Mouse (Mus musculus): Measurements from ENCODE around the gene Prickle1.

Gene Prickle1

DNA sequence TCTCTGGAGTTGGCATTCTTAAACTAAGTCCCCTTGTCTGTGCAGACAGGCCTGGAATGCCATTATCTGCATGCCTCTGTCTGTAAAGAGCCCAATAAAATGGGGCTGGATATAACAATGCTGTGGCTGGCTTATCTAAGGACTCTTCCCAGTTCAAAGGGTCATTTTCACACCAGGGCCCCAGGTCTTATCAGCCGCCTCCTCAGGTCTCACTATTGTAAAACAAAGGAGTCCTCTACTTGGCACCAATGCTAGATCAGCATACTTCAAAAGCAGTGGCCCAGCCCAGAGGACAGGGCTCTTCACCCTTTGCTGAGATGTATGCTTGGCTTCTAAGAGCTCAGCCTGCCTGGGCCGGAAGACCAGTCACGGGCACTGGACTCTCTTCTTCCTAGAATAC, 56.3 kb downstream of the Prickle1 start:
- no peak for DNase-seq

DNA sequence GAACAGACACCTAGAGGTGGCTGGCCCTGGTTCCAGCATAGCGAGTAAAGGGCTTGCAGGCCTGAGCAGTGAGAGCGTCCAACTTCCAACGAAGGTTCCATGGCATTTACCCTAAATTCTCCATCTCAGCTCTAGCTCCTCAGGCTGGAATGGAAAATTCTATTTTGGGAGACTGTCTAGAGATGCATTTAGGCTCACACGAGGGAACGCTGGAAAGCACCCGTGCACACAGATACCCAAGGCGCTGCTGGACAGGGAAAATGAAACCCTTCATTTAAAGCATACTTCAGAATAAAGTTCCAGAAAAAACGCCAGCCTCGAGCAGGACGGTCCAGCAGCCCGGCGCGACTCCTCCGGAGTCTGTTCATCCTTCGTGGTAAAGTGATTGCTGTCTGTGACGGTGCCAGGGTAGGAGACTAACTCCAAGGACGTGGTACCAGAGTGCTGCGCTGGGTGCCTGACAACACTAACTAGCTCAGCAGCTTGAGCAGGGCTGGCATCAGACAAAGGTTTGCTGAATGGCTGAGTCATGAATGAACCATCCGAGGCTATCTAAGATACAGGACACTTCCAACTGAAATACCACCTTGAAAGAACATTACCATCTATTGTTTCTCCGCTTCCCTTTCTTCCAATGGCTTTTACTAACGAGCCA, 57.0 kb downstream of the Prickle1 start:
- DNase-seq, result no peak

DNA sequence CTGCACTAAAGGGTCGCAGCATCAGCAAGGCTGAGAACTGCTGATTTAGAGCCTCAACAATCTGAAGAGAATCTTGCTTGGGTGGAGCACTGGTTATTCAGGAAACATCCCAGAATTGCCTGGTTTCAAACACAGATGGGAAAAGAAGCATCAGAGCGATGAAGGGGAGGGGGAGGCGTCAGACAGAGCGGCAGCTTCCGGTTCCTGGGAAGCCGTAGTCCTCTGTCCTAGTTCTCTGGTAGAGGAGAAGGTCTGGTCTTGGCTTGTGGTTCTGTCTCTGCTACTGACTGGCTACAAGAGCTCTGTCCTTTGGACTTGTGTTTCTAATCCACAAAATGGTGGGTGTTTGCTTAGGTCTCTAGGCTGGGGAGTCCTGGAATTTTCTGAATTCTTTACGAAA, 57.9 kb downstream of the Prickle1 start:
- DNase-seq, result no peak

DNA sequence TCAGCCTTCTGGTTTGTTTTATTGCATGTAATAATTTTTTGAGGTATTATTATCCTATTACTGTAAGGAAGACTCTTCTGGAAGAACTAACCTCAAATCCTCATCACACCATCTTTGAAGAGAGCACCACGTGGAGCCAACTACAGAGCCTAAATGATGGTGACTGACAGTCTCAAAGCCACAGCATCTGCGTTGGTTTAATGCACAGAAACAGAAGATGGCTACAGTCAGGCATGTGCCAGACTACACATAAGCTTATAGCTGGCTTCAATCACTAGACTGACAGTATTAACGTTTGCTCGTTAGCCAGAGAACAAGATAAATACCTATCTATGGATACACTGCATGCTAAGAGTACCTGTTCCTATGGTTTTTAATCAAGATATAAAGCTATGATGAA, 59.5 kb downstream of the Prickle1 start:
- DNase-seq, result no peak

DNA sequence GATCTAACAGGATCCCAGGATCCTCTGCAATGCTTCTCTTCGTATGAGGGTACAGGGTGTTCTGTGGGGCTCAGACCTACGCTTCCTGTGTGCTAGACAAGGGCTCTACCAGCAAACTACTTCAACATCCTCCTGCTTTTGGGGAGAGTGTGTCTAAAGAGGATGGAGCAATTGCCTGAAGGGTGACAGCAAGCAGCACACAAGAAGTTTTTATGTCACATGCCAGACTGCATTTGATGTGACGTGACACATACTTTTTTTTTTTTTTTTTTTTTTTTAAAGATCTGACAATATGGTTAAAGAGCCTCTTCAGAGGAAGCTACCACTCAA, 65.0 kb downstream of the Prickle1 start:
- DNase-seq, result no peak

DNA sequence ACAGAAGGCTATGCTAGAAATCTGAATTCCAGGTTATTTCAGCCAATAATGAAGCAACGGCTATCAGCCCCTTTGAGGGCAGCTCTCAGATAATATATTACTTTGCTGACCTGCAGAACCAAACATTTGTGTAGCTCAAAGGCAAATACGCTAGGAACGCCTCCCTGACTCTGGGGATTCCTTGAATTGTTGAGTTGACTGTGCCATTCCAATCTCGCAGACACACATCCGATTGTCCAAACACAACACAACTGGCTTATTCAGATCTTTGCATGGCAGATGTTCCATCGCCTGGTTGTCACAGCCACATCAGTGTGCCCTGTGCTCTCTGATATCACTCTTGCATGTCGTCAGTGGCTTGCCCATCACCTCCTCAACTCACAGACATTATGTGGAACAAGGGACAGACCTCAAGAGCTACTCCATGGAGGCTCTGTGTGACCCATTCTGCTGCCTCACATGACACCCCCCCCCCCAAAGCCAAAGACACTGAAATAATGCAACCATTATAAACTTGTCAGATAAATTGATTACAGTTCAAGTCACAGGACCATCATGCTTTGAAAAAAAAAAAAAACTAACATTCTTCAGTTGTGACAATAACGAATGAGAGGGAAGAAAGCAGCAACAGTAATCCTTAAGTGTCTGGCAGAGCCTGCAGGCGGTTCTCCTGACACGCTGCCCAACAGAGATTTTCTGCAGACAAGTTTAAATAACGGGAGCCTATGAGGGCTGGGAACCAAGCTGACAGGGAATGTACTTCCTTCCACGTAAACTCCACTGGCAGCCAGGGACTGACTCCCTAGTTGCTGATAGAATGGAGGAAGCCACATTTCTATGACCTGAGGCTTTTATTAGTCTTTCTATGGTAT, 65.6 kb downstream of the Prickle1 start:
- DNase-seq, result no peak

DNA sequence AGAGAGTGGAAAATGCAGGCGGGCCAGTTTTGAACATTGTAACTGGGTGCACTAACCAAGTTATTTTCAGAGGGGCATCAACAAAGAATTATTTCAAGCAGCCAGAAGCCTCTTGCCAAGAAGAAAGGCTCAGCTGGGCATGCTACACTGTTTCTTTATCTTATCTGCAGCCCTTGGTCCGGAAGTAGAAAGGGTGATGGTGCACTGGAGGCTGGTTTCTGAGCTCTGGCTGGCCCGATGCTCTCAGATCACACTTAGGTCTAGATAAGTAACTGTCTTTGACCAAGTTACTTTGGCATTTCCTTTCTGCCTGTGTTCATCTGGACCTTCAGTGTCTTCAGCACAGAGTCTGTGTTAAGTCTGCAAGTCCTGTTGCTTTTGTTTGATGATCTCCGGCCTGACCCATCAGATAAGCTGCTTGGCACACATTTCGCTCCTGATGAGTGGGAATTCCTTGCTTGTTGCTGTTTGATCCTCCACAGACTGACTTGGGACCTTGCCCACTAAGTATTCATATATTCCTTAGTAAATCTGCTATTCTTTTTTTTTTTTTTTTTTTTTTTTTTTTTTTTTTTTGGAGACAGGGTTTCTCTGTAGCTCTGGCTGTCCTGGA, 70.3 kb downstream of the Prickle1 start:
- DNase-seq, result no peak

DNA sequence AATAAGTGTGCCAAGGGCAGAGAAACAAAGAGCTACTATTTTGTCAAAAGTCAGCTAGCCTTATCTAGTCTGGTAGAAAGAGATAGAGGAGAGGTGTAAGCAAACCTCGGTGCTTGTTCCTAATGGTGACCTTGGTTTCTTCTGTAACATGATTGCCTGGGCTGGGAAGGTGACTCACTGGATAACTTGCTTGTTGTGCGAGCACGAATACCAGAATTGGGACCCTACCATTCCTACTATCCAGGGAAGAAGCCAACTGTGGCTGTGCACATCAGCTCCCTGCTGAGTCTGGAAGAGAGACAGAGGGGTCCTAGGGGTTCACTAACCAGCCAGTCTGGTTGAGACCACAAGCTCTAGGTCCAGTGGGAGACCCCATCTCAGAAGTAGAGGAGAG, 73.9 kb downstream of the Prickle1 start:
- DNase-seq, result no peak

DNA sequence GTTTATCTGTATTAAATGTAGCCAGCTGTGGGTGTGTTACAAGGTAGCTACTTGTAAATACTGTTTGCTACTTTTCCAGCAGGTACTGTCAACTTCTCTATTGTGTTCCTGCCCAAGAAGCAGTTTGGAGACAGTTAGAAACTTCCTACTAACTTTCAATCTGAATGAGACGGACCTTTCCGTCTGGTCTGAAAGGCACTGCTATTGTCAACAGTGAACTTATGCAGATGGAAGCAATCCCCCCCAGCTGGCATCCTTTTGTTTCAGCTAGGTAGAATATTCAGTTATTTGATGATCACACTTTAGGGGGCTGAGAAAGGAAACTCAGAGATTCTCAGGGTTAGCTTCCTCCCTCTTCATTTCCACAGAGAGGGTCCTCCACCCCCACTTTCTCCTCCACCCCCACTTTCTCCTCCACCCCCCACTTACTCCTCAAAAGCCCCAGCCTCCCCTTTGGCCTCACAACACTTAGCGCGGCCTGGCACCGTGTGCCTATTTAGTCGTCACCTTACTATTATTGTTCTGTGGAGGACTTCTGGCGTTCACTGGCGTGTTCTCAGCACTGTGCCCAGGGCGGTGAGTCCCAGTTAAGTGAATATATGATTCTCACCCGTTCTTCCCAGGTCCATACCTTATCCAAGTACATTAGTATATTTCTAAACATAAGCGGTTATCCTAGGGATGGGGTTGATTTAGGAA, 74.5 kb downstream of the Prickle1 start:
- no peak for DNase-seq

DNA sequence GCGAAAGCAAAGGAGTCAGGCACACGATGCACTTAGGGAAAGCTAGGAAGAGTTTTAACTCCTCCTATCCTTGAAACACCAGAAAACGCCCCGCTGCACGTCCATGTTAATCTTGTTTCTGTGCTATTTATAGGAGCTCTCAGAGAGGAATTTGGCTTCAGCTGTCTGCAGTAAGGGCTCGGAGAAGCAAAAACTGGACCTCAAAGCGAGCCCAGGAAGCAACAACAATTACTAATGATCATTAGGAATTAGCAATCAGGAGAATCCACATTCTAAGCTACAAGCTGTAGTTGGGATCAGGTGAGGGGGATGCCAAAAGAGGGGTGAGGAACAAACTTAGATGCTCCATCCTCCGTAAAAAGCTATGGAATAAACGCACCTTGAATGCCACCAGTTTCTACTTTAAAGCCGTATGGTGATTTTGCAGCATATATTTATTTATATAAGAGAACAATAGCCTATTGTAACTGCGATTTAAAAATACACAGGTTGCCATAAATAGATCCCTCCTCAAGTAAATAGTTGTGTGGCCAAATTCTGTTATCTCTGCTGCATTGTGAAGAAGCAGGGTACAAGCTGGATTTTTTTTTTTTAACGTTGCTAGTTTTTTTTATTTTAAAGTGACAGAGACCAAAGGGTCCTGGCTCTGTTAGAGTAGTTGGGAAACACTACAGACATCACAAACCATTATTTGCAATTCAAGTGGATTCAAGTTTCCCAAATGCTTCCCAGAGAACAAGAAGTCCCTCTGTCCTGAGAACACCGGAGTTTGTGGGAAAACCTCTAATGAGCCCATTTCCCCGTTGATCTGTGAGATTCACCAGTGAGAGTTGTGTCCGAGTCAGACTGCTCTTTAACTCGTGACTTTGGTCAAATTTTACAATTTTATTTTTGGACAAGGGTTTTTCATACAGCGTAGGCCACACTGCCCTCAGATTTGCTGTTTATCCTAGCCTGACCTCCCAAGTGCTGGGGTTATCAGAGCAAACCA, 75.6 kb downstream of the Prickle1 start:
- DNase-seq, result peak; percentile 24 to 30

DNA sequence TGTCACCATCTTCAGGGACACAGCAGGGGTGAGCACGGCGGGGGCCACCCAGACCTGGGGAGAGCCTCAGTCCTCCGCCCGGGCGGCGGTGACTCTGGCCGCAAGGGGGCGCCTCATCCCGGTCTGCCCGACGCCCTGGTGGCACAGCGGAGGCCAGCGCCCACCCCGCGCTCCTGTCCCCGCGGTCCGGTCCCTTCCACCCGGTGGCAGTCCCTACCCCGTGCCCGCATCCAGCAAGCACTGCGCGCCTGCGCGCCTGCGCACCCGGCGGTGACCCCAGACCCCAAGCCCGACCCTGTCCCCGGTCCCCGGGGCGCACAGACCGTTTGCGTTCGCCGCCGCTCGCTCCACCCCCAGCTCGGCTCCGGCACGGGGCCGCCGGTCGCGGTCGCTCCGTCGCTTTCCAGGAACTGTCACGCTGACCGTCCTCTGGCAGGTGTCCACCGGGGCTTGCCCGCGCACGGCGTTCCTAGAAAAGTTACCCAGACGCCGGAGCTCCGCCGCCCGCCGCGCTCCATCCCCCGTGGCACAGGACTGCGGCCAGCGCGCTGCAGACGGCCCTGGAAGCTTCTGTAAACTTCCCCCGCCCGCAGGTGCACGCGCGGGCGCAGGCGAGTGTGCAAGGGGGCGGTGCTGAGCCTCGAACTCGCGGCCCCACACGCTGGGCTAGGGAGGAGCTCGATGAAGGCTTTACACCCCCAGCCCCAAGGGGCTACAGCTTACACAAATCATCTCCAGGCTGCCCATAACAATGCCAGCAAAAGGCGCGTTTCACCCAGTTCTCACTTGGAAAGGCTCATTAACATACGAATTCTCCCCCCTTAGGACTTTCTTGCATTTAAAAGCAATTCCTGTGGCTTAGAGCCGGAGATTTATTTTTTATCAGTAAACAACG, 76.5 kb downstream of the Prickle1 start:
- peak; percentile 84 to 94 for DNase-seq

DNA sequence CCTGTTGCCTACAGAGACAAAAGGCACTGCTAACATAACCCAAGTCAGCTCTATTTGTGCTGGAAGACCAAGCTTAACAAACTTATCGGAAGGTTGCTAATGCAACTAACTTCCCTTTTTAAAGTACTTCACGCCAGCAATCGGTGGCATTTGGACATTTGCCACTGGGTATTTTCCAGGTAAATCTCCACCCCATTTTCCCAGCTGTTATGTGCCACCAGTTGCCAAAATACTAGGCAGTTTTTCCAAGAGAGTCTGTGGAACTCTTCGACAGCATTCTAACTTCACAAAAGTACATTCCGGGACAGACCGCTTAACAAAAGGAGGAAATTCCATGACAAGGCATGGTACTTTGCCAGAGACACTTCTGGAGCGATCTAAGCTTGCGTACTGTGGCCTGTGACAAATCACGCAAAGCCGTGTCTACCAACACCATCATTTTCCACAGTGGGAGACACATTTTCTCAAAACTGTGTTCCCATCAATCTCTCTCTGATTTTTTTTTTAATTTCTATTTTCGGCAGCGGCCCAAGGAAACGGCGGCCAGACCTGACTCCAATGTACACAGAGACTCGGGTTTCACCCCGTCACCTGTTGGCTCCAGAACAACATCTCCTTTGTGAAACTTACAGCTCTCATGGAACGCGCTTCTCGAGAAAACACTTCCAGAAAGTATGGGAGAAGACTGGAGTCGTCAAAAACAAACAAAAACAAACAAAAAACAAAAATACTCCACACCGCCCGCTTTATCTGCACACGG, 77.4 kb downstream of the Prickle1 start:
- peak; percentile 56 to 73 for DNase-seq

DNA sequence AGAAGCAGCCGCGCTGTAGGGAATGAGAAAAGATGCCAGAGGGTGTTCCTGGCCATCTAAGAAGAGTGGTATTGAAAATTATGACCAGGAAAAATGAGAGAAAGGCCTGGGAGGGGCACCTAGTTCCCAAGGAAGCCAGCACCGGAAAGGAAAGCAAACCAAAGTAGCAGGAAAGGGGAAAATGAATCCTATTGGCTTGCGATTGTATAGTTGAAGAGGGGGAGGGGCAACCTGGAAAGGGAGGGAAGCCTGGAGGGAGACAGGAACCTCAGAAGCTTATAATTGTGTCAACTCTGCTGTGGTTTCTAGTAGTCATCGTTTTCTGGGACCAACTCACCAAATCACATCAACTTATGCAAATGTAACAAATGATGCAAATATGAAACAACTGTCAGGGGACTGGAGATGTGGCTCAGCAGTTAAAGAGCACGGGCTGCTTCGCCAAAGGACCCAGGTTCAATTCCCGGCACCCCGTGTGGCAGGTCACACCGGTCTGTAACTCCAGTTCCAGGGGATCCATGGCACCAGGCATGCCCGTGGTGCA, 78.6 kb downstream of the Prickle1 start:
- DNase-seq, result peak in 1 of 2 experiments; percentile 10

DNA sequence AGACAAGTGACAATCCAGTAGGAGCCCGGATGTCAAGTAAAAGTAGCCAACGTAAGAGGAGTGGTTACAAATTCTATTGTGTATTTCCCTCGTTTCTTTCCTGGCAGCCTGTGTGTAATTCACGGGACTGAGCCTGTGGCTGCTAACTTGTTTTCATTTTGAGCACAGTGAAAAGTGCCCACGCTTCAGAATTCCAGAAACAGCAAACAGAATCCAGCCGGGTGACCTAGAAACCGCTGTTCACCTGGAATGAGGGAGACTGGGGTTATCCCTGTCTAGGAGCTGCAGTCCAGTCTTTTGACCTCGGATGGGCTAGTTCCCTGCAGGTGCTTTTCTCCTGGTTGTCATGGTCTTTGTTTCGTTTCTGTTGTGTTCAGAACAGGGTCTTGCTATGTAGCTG, 80.4 kb downstream of the Prickle1 start:
- peak; percentile 39 to 59 for DNase-seq

DNA sequence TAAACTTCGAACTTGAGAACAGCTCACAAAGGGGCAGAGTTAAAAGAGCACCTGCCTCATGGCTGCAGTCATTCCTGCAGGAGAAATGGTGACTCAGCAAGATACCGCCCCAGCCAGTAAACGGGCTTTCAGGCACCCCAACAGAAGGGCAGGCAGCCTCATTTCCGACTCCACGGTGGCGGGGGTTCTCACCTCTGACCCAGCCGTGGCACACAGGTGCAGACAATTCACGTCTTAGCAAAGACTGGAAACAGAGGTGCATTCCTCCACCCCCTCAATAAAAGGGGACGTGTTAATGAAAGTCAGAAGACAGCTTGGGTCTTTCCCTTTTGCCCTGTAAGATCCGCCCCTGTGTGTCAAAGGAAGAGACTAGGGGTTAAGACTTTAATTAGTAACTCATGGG, 81.8 kb downstream of the Prickle1 start:
- DNase-seq, result peak; percentile 69 to 76

DNA sequence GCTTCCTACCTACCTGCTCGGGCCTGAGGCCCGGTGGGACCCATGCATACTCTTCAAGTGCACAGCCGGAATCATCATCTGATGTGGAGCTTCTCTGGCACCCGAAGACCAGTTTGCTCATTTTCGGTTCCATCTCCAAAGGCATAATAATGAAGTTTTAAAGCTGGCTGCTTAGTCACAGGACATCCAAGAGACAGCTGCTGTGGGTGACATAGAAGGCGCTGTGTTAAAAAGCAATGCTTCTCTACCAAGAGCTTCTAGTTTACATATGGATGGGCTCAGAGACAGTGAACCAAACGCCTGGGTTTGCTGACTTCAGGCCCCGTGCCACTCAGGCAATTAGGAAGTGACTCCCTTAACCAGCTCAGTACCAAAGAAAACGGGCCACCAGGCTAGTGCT, 83.3 kb downstream of the Prickle1 start:
- DNase-seq, result no peak

DNA sequence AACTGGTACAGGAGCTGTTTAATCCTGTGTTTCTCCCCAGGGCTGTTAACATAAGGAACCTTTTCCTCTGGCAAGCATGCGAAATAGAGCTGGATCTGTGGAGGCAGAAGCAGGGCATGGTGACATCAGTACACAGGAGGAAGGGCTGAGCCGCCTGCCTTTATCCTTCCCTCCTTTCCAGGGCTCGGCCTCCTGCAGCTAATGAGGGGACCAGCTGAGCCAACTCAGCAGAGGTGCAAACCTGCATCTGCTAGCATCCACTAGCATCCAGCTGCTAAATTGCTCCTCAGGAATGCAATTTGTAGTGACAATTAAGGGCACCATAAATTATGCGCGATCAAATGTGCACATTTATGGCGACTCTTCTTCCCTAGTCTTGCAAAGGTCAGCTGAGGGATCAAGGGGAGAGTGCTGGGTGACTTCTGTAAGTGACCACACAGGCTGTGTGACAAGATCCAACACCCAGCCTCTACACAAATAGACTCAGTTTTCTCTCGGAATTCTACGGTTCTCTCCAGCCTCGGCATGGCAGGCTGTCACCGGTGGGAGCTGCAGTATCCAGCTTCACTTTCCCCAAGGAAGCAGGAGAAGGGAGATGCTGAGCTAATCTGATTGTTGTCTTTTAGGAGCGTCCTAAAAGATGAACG, 84.9 kb downstream of the Prickle1 start:
- DNase-seq, result no peak

DNA sequence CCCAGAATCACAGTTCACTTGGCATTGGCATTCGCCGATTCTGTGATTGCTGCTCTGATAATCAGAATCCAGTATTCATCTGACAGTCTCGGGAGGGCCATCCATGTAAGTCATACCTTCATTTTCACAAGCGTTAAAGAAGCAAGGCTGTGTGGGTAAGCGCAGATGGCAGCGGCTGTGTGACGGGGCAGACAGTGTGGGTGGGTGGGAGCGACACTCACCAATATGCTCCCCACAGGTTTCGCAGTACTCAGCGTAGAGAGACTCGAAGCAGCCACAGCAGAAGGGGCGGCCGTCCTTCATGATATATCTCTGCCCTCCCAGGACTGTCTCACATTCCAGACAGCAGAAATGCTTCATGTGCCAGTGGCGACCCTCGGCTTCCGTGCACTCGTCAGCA, 90.9 kb downstream of the Prickle1 start:
- DNase-seq, result no peak

DNA sequence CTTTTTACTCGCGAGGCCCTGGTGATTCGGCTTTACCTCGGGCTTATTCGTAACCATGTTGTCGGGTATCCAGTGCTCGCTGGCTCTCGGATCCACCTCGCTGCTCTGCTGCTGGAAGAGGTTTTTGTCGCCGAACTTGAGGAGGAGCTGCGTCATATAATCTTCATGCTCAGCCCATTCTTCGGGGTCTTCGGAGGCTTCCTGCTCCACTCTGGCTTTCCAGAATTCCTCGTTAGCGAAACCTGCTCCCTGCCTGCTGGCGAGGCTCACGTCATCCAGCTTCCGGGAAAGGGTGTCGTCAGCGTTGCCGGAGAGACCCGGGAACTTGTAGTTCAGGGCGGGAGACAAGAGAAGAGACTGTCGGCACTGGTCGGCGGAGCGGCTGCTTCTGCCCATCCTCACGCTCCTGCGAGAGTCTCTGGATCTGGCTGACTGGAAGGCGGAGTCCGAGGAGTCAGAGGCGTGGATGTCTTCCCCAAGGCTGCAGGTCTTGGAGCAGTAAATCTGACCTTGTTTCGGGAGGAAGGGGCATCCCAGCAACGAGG, 92.4 kb downstream of the Prickle1 start:
- no peak for DNase-seq
